Mouse (Mus musculus) lung, postnatal 0 days (tissue): ENCODE data around the gene Stx17. TPM values are rescaled to one million over a fixed set of nuclear protein-coding genes. Genes with fewer than 3 reads are reported as not detected.

Experiments used
- ATAC-seq: fragments of 200-750 bp; cut with Nextera tagmentation; 2 replicates; pipeline ENCODE4 v1.8.0; 2017; ENCODE audit warnings: moderate library complexity
- DNase-seq: peaks from one replicate; pipeline ENCODE4 v3.0.0-alpha.2; 2016; ENCODE audit warnings: low spot score
- H3K27ac ChIP-seq: fragments of 300-500 bp; sonication (generic); 2 replicates; pipeline ENCODE4 v1.5.1; 2014; ENCODE audit warnings: antibody characterized with exemption, mild to moderate bottlenecking, low read length, mixed read lengths
- H3K27me3 ChIP-seq: fragments of 300-500 bp; sonication (generic); replicated peaks from 2 replicates; pipeline ENCODE4 v1.6.1; 2014; ENCODE audit warnings: low read length, mixed read lengths; ENCODE audit not compliant: insufficient read depth
- H3K36me3 ChIP-seq: fragments of 300-500 bp; sonication (generic); 2 replicates; pipeline ENCODE4 v1.6.1; 2014; ENCODE audit warnings: low read length, mixed read lengths; ENCODE audit not compliant: insufficient read depth
- H3K4me1 ChIP-seq: fragments of 300-500 bp; sonication (generic); 2 replicates; pipeline ENCODE4 v1.6.1; 2014; ENCODE audit warnings: antibody characterized with exemption, low read depth, low read length, mixed read lengths; ENCODE audit not compliant: insufficient read depth
- H3K4me2 ChIP-seq: fragments of 300-500 bp; sonication (generic); replicated peaks from 2 replicates; pipeline ENCODE4 v1.6.1; 2014; ENCODE audit warnings: low read depth, mild to moderate bottlenecking, low read length, moderate library complexity, mixed read lengths
- H3K4me3 ChIP-seq: fragments of 300-500 bp; sonication (generic); 2 replicates; pipeline ENCODE4 v1.5.1; 2014; ENCODE audit warnings: low read depth, low read length
- H3K9ac ChIP-seq: fragments of 300-500 bp; sonication (generic); replicated peaks from 2 replicates; pipeline ENCODE4 v1.6.1; 2014; ENCODE audit warnings: low read depth, mild to moderate bottlenecking
- H3K9me3 ChIP-seq: fragments of 300-500 bp; sonication (generic); 2 replicates; pipeline ENCODE4 v1.6.1; 2016; ENCODE audit warnings: low read length, mixed read lengths
- CTCF ChIP-seq: IDR thresholded peaks from 2 replicates; pipeline ENCODE4 v1.5.1; 2016; ENCODE audit warnings: antibody characterized with exemption, mild to moderate bottlenecking
- EP300 ChIP-seq: IDR thresholded peaks from 2 replicates; pipeline ENCODE4 v1.6.1; 2016; ENCODE audit warnings: antibody characterized with exemption, mild to moderate bottlenecking, control low read depth
- WGBS: fragments of 180-500 bp; shearing (Covaris S2); extraction: QIAGEN DNeasy Blood & Tissue Kit; methylation state at CpG from one replicate; pipeline ENCODE4 v1.1.7; 2014; 5-methylcytosine and 5-hydroxymethylcytosine counted together
- polyA plus RNA-seq: library from polyadenylated mRNA; unstranded; fragments of >200 nt; fragmentation: Nextera tagmentation; extraction: Ambion mirVana; gene quantifications from 2 replicates; pipeline ENCODE4 v1.2.1, GENCODE M21; 2015

Gene Stx17
- polyA plus RNA-seq, 1 experiment from 2014 or later = 30.4 TPM

GRCm38 (mm10) chr4:48110331-48110730, 14.4 kb upstream of the Stx17 start:
- Histone ChIP-seq H3K27me3 (no peaks in the 10 kb centered on the region), H3K4me2 (no peak overlapping the region), H3K36me3 (no peaks in the 10 kb centered on the region), H3K4me3 (no peak overlapping the region), H3K27ac (no peak overlapping the region), H3K4me1 (no peaks in the 10 kb centered on the region), H3K9me3 (no peaks in the 10 kb centered on the region), H3K9ac (no peak overlapping the region)
- DNase-seq = no peak
- TF ChIP-seq CTCF = no peak
- TF ChIP-seq EP300 = no peak
- 71% methylated on average over 3 of the region's 3 CpGs for WGBS
- ATAC-seq = no peak

- TF ChIP-seq CTCF (peak; percentile 65), EP300 (no peak)
- no peak overlapping the region for H3K9ac ChIP-seq
- no peaks in the 10 kb centered on the region for H3K27me3 ChIP-seq
- H3K27ac ChIP-seq = no peak overlapping the region
- no peak for ATAC-seq
- H3K4me2 ChIP-seq = no peak overlapping the region
- no peaks in the 10 kb centered on the region for H3K36me3 ChIP-seq
- H3K9me3 ChIP-seq = no peaks in the 10 kb centered on the region
- no peaks in the 10 kb centered on the region for H3K4me1 ChIP-seq
- DNase-seq = no peak
- WGBS = 51% methylated on average over 4 of the region's 4 CpGs
- no peak overlapping the region for H3K4me3 ChIP-seq
Observed at GRCm38 (mm10) chr4:48116191-48116590, 8.5 kb upstream of the Stx17 start.

GRCm38 (mm10) chr4:48124416-48124772, 321 bp upstream of the Stx17 start:
- H3K4me2 ChIP-seq = peak overlapping the region; percentile 78
- ATAC-seq (peak; percentile 80), DNase-seq (no peak)
- no peaks in the 10 kb centered on the region for H3K9me3 ChIP-seq
- peaks cover 7% of the 10 kb centered on the region; the same call in 1 of the 2 replicates for H3K4me1 ChIP-seq
- H3K9ac ChIP-seq = 0 out of 2 replicates have a peak overlapping the region, but pooled peaks have one; percentile 90
- H3K27me3 ChIP-seq = no peaks in the 10 kb centered on the region
- H3K36me3 ChIP-seq = no peaks in the 10 kb centered on the region
- 8% methylated on average over 9 of the region's 9 CpGs for WGBS
- H3K4me3 ChIP-seq = peak overlapping the region; percentile 90
- H3K27ac ChIP-seq = no peak overlapping the region
- TF ChIP-seq CTCF (no peak), EP300 (no peak)

DNA sequence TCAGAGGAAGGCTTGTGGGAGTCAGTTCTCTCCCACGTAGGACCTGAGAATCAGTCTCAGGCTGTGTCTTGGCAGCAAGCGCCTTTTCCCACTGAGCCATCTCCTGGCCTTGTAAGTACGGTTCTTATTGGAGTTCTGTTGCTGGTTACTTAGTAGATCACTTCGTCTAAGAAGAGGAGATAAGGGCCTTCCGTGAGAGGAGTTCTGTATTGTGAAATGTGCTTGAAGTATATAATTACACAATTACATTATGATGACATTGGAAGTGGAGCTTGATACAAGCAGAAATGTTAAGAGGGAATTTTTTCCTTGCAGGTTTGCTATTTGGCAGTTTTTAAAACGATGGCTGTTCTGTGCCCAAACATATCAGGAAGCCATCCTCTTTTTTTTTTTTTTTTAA, 5.6 kb downstream of the Stx17 start:
- H3K27ac ChIP-seq = no peak overlapping the region
- WGBS = 38% methylated on average over 6 of the region's 6 CpGs
- no peaks in the 10 kb centered on the region for H3K27me3 ChIP-seq
- no peak overlapping the region for H3K4me3 ChIP-seq
- H3K9ac ChIP-seq = no peak overlapping the region
- no peak overlapping the region for H3K4me2 ChIP-seq
- H3K9me3 ChIP-seq = no peaks in the 10 kb centered on the region
- peaks cover 6% of the 10 kb centered on the region; the same call in 1 of the 2 replicates for H3K4me1 ChIP-seq
- peak; percentile 77 for ATAC-seq
- TF ChIP-seq CTCF (no peak), EP300 (peak; percentile 68)
- peaks cover 4% of the 10 kb centered on the region; the same call in 1 of the 2 replicates for H3K36me3 ChIP-seq
- peak; percentile 87 for DNase-seq

GRCm38 (mm10) chr4:48131606-48132005, 6.9 kb downstream of the Stx17 start:
- TF ChIP-seq EP300 = no peak
- no peak for TF ChIP-seq CTCF
- 0 out of 2 replicates have a peak, but pooled peaks cover 2% of the 10 kb centered on the region for H3K4me1 ChIP-seq
- DNase-seq (no peak), ATAC-seq (no peak)
- H3K27me3 ChIP-seq = no peaks in the 10 kb centered on the region
- H3K36me3 ChIP-seq = peaks cover 4% of the 10 kb centered on the region; the same call in 1 of the 2 replicates
- no peak overlapping the region for H3K4me2 ChIP-seq
- H3K9ac ChIP-seq = no peak overlapping the region
- H3K4me3 ChIP-seq = no peak overlapping the region
- 84% methylated on average over 9 of the region's 9 CpGs for WGBS
- H3K9me3 ChIP-seq = no peaks in the 10 kb centered on the region
- no peak overlapping the region for H3K27ac ChIP-seq

- DNase-seq (peak; percentile 54), ATAC-seq (no peak)
- Histone ChIP-seq H3K4me1 (0 out of 2 replicates have a peak, but pooled peaks cover 2% of the 10 kb centered on the region), H3K4me3 (no peak overlapping the region), H3K27me3 (no peaks in the 10 kb centered on the region), H3K27ac (no peak overlapping the region), H3K36me3 (peaks cover 4% of the 10 kb centered on the region; the same call in 1 of the 2 replicates), H3K9me3 (no peaks in the 10 kb centered on the region), H3K9ac (no peak overlapping the region), H3K4me2 (no peak overlapping the region)
- TF ChIP-seq CTCF (no peak), EP300 (no peak)
- WGBS = 70% methylated on average over 3 of the region's 3 CpGs
Observed at GRCm38 (mm10) chr4:48132721-48133120, 8.0 kb downstream of the Stx17 start.

GRCm38 (mm10) chr4:48149492-48149891, 24.8 kb downstream of the Stx17 start:
- no peaks in the 10 kb centered on the region for H3K4me1 ChIP-seq
- no peak overlapping the region for H3K27ac ChIP-seq
- no peak for TF ChIP-seq EP300
- no peak for TF ChIP-seq CTCF
- H3K9ac ChIP-seq = no peak overlapping the region
- no peaks in the 10 kb centered on the region for H3K36me3 ChIP-seq
- H3K4me3 ChIP-seq = no peak overlapping the region
- ATAC-seq = no peak
- no peak for DNase-seq
- H3K4me2 ChIP-seq = no peak overlapping the region
- WGBS = 92% methylated on average over 2 of the region's 2 CpGs
- no peaks in the 10 kb centered on the region for H3K9me3 ChIP-seq
- H3K27me3 ChIP-seq = no peaks in the 10 kb centered on the region
